Comparison of ENCODE assay signal across 18 mouse cellular contexts in the genomic region with DNA sequence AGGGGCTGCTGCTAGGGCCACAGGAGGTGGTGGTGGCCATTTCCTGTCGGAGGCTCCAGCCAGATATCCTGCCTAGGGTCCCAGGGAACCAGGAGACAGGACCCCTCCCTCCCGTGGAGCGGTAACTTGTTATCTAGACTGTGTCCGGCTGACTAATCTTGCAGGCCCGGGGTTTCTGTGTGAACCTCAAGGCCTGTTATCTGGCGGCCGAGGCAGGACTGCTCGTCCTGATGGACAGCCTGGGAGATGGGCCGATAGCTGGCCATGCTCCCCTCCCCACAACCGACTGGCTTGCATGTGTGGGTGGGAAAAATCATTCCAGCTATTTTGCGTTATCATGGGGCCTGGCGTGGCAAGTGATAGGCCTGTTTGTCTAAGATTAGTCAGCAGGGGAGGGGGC. TPM values are rescaled to one million over a fixed set of nuclear protein-coding genes. Genes with fewer than 3 reads are reported as not detected.
DNase-seq lines count a peak whose midpoint lies in the region; ATAC-seq lines count a peak whose summit lies in the region.
"Had no signal": no experiment of that assay in that cellular context is flagged by ENCODE, and none has a peak within 500 bp of the region (broad histone marks: within the 10 kb centered on the region; RNA-seq: fewer than 3 reads in every experiment).

No protein-coding gene starts in this region.

- H3K4me2 ChIP-seq in intestine, embryonic 15.5 days (replicated peaks), result no peak overlapping the region
- no peak overlapping the region for H3K4me2 ChIP-seq in forebrain, embryonic 15.5 days (replicated peaks)
- H3K4me2 ChIP-seq: forebrain, embryonic 12.5 days had no signal

- WGBS in heart, embryonic 10.5 days, result 7% methylated on average over 12 of the region's 12 CpGs
- WGBS in intestine, embryonic 15.5 days, result 36% methylated on average over 12 of the region's 12 CpGs
- WGBS in forebrain, embryonic 15.5 days, result 72% methylated on average over 12 of the region's 12 CpGs

- H3K4me3 ChIP-seq in heart, embryonic 10.5 days, result peak overlapping the region; percentile 13
- H3K4me3 ChIP-seq in megakaryocyte, embryonic 14.5 days (replicated peaks), result peak overlapping the region; percentile 83
- no peak overlapping the region for H3K4me3 ChIP-seq in intestine, embryonic 15.5 days (replicated peaks)
- no peak overlapping the region for H3K4me3 ChIP-seq in forebrain, embryonic 15.5 days
- H3K4me3 ChIP-seq: embryonic facial prominence, embryonic 10.5 days; forebrain, embryonic 12.5 days; layer of hippocampus, adult 2 months had no signal

- intact Hi-C loops in heart, postnatal 36 days (cut with DNase I), result no loop called here

- H3K9ac ChIP-seq in intestine, embryonic 15.5 days, result no peak overlapping the region
- no peak overlapping the region for H3K9ac ChIP-seq in forebrain, embryonic 15.5 days (replicated peaks)
- H3K9ac ChIP-seq: forebrain, embryonic 12.5 days had no signal

- H3K9me3 ChIP-seq in heart, embryonic 10.5 days, result no peaks in the 10 kb centered on the region
- H3K9me3 ChIP-seq in megakaryocyte, embryonic 14.5 days, result no peaks in the 10 kb centered on the region
- H3K9me3 ChIP-seq in intestine, embryonic 15.5 days, result no peaks in the 10 kb centered on the region
- H3K9me3 ChIP-seq in forebrain, embryonic 15.5 days, result no peaks in the 10 kb centered on the region
- H3K9me3 ChIP-seq: embryonic facial prominence, embryonic 10.5 days; forebrain, embryonic 12.5 days had no signal

- H3K27me3 ChIP-seq in heart, embryonic 10.5 days (ENCODE audit: insufficient read depth, poor library complexity, severe bottlenecking), result no peaks in the 10 kb centered on the region
- H3K27me3 ChIP-seq in megakaryocyte, embryonic 14.5 days (replicated peaks), result no peaks in the 10 kb centered on the region
- H3K27me3 ChIP-seq in intestine, embryonic 15.5 days (replicated peaks), result no peaks in the 10 kb centered on the region
- H3K27me3 ChIP-seq in forebrain, embryonic 15.5 days, result no peaks in the 10 kb centered on the region
- H3K27me3 ChIP-seq: forebrain, embryonic 12.5 days had no signal

- DNase-seq in heart, embryonic 10.5 days (ENCODE audit: low spot score), result peak; percentile 94
- no peak for DNase-seq in heart, postnatal 36 days
- DNase-seq: cerebellum, adult 9-10 months; kidney, adult 8-10 months; thymus, adult 18-20 months had no signal

- ATAC-seq in megakaryocyte, adult 5-6 weeks (ENCODE audit: poor library complexity, severe bottlenecking), result no peak
- no peak for ATAC-seq in intestine, embryonic 15.5 days
- ATAC-seq in megakaryocyte-erythroid progenitor cell, adult 5-6 weeks (replicated peaks; ENCODE audit: low FRiP score, low TSS enrichment, poor library complexity, severe bottlenecking), result peak; percentile 14; the same call in 1 of the 2 replicates
- no peak for ATAC-seq in granulocyte monocyte progenitor cell, adult 5-6 weeks (replicated peaks; ENCODE audit: poor library complexity, severe bottlenecking)
- no peak for ATAC-seq in forebrain, embryonic 15.5 days (replicated peaks)
- ATAC-seq: activated CD4-positive, CD25-positive, alpha-beta regulatory T cell, adult 4 months had no signal

- H3K4me1 ChIP-seq in heart, embryonic 10.5 days, result peaks cover 100% of the 10 kb centered on the region
- H3K4me1 ChIP-seq in megakaryocyte, embryonic 14.5 days, result peaks cover 100% of the 10 kb centered on the region
- peaks cover 84% of the 10 kb centered on the region for H3K4me1 ChIP-seq in intestine, embryonic 15.5 days (replicated peaks)
- no peaks in the 10 kb centered on the region for H3K4me1 ChIP-seq in forebrain, embryonic 15.5 days

- peaks cover 66% of the 10 kb centered on the region for H3K36me3 ChIP-seq in heart, embryonic 10.5 days
- H3K36me3 ChIP-seq in megakaryocyte, embryonic 14.5 days (replicated peaks; ENCODE audit: low read length), result peaks cover 100% of the 10 kb centered on the region
- H3K36me3 ChIP-seq in intestine, embryonic 15.5 days, result no peaks in the 10 kb centered on the region
- H3K36me3 ChIP-seq in forebrain, embryonic 15.5 days, result no peaks in the 10 kb centered on the region
- H3K36me3 ChIP-seq: forebrain, embryonic 12.5 days had no signal

- peak overlapping the region; percentile 81 for H3K27ac ChIP-seq in heart, embryonic 10.5 days
- peak overlapping the region; percentile 54; the same call in 1 of the 2 replicates for H3K27ac ChIP-seq in intestine, embryonic 15.5 days
- no peak overlapping the region for H3K27ac ChIP-seq in forebrain, embryonic 15.5 days (replicated peaks)
- H3K27ac ChIP-seq: forebrain, embryonic 12.5 days; layer of hippocampus, adult 2 months had no signal

RNA-seq across cellular contexts. Expression of a gene that starts 31.4 kb away (rescaled TPM):
- 5.7 and 12.8 TPM in 2 replicates for polyA plus RNA-seq in heart, embryonic 10.5 days (2016; fragmentation: Nextera tagmentation; extraction: Ambion mirVana)
- 10 to 100 TPM; 23.1 to 30.0 TPM for total RNA-seq in heart, postnatal 36 days (2021)
- polyA plus RNA-seq in megakaryocyte, embryonic 14.5 days (2012; ENCODE audit: insufficient read depth, low replicate concordance), result 1,238 and 3,030 TPM in 2 replicates
- total RNA-seq in megakaryocyte, adult 5-6 weeks (2015), result 4.3 and 4.5 TPM in 2 replicates
- total RNA-seq in megakaryocyte, adult 5-6 weeks (2017), result 4.8 and 5.6 TPM in 2 replicates
- 4.9 and 5.2 TPM in 2 replicates for polyA plus RNA-seq in intestine, embryonic 15.5 days (2015; fragmentation: Nextera tagmentation; extraction: Ambion mirVana)
- total RNA-seq in megakaryocyte-erythroid progenitor cell, adult 5-6 weeks (2014; fragmentation: Nextera tagmentation), result 188 and 219 TPM in 2 replicates
- 43.8 and 102 TPM in 2 replicates for total RNA-seq in megakaryocyte-erythroid progenitor cell, adult 5-6 weeks (2017)
- total RNA-seq in granulocyte monocyte progenitor cell, adult 5-6 weeks (2014; fragmentation: Nextera tagmentation), result 1.7 and 3.4 TPM in 2 replicates
- 5.5 and 7.9 TPM in 2 replicates for total RNA-seq in granulocyte monocyte progenitor cell, adult 5-6 weeks (2017)
- 0.89 and 0.92 TPM in 2 replicates for polyA plus RNA-seq in forebrain, embryonic 15.5 days (2015; fragmentation: Nextera tagmentation; extraction: Ambion mirVana)

RNA-seq across cellular contexts. Expression of a gene that starts 47.2 kb away (rescaled TPM):
- polyA plus RNA-seq in heart, embryonic 10.5 days (2016; fragmentation: Nextera tagmentation; extraction: Ambion mirVana), result not detected in 2 replicates
- total RNA-seq in heart, postnatal 36 days (2021), result not detected
- 1.8 TPM in 1 of 2 replicates, not detected in the other for polyA plus RNA-seq in megakaryocyte, embryonic 14.5 days (2012; ENCODE audit: insufficient read depth, low replicate concordance)
- not detected in 2 replicates for total RNA-seq in megakaryocyte, adult 5-6 weeks (2015)
- not detected in 2 replicates for total RNA-seq in megakaryocyte, adult 5-6 weeks (2017)
- not detected in 2 replicates for polyA plus RNA-seq in intestine, embryonic 15.5 days (2015; fragmentation: Nextera tagmentation; extraction: Ambion mirVana)
- not detected in 2 replicates for total RNA-seq in megakaryocyte-erythroid progenitor cell, adult 5-6 weeks (2014; fragmentation: Nextera tagmentation)
- total RNA-seq in megakaryocyte-erythroid progenitor cell, adult 5-6 weeks (2017), result not detected in 2 replicates
- total RNA-seq in granulocyte monocyte progenitor cell, adult 5-6 weeks (2014; fragmentation: Nextera tagmentation), result not detected in 2 replicates
- not detected in 2 replicates for total RNA-seq in granulocyte monocyte progenitor cell, adult 5-6 weeks (2017)
- not detected in 2 replicates for polyA plus RNA-seq in forebrain, embryonic 15.5 days (2015; fragmentation: Nextera tagmentation; extraction: Ambion mirVana)
- total RNA-seq: gastrocnemius, adult 8-10 months; hematopoietic stem cell, adult 5-6 weeks; liver, adult 2 months had no signal
- polyA plus RNA-seq: activated CD4-positive, CD25-positive, alpha-beta regulatory T cell, adult 4 months; embryonic facial prominence, embryonic 10.5 days; forebrain, embryonic 12.5 days; liver, adult 2 months had no signal

Comparison
In these comparisons a context has a peak if more than half of its experiments do, and no peak if none do; other contexts are left out.
1. H3K4me3 ChIP-seq: peak in heart, embryonic 10.5 days (single experiment) and megakaryocyte, embryonic 14.5 days (single experiment); none in intestine, embryonic 15.5 days (single experiment) and forebrain, embryonic 15.5 days (single experiment).